Mouse (Mus musculus) embryo, embryonic 9.5 days (tissue): ENCODE measurements around the gene Dis3.
A peak's percentile ranks its signal among the peaks of the same experiment; 100 is the strongest.
"Not testable (repeated sequence)": the region's sequence is repeated elsewhere in the genome, so short reads cannot be mapped to it uniquely, and the experiment has no call there.

ENCODE experiments used
- DNase-seq: peaks from one replicate; pipeline ENCODE4 v3.0.0-alpha.2; 2017; ENCODE audit errors: extremely low spot score

Dis3 gene

DNA sequence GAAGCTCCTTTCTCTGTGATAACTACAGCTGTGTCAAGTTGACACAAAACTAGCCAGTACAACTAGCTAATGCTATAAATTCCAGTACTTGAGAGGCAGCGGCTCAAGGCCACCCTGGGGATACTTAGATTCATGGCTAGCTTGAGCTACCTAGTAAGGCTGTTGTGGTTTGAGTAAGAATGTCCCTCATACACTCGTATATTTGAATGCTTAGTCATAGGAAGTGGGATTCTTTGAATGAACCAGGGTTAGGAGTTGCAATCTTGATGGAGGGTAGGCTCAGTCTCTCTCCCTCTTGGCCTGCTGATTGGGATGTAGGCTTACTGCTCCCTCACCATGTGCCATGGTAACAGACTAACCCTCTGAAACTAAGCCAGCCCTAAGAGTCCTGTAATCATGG lies 36.5 kb downstream of the Dis3 start:
- DNase-seq = no peak

DNA sequence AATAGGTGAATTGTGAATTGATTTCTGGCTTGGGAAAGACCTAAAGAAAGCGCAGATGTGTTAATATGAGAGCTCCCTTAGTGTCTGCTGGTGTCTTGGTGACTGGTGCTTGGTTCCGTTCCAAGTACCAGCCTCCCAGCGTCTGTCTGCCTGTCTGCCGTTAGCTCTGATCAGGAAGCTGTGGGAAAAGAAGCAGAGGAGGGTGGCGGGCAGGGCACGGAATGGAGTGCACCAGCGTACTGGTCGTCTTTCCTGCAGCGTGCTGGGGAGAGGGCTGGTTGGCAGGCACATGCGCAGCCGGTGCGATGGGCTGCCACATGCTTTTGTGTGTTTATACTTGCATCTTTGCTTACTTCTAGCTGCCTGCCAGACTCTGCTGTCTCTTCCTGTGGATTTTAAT lies 39.0 kb downstream of the Dis3 start:
- DNase-seq = no peak

DNA sequence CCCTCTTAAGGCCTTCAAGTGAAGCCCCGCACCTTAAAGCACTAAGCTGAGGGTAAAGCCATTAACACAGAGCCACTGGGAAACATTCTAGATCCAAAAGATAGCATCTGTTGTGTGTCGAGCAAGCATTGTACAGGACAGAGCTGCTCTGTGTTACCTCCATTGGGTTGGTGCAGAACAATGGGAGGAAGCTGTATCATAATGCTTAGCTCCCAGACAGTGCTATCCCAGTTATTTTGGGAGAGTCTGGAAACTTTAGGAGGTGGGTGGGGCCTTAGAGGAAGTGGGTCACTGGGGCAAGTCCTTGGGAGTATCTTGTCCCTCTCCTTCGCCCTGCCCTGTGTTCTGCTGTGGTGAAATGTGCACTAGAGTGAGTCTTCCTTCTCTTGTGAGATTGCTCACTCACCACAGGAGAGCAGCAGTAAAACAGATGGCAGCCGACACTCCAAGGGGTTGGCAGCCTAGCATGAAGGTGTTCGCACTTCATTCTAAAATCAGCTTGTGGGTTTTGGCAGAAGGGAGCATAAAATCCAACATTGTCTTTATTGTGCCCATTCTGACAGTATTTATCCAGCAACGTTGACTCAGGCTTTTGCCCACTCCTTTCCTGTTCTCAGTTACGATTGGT lies 40.5 kb downstream of the Dis3 start:
- DNase-seq = no peak

- DNase-seq = no peak
Observed at GRCm38 (mm10) chr14:99046782-99047181, 52.8 kb downstream of the Dis3 start.

DNA sequence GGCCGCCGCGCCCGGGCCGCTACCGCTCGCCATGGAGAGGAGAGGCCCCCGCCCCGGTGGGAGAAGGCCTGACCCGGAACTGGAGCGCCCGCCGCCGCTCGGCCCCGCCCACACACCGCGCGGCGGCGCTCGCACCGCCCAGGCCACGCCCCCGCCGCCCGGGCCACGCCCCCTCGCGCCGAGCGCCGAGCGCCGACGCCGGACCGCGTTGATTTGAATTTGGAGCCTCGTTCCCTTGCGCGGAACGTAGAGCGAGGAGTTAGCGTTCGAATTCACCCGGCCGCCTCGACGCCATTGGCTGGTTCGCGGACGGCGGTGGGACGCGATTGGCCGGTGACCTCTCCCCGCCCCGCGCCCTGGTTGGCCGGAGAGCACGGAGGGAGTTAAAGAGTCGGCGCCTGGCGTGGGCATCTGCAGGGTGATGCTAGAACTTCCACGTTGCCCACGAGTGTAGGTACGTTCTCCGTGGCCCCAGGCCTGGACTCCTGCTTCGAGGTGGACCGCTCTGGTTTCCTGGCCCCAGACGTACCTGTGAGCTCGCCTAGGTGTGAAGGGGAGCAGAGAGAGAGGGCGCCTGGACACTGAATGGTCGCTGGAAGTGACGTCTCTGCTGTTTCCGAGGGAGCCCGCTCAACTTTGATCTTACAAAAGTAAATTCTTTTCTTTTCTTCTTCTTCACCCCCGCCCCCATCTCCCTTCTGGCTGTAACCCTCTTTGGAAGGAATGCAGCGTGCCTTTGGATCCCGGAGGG lies 53.4 kb downstream of the Dis3 start, which contains the start of the genes Mzt1 and Bora:
Gene Mzt1 (minus strand): TSS at position 104 of the 751 bp plus-strand sequence.
Gene Bora (plus strand): TSS at position 192 of the 751 bp plus-strand sequence.
- peak; percentile 96 for DNase-seq

- no peak for DNase-seq
Observed at GRCm38 (mm10) chr14:99045378-99046030, 54.1 kb downstream of the Dis3 start.

DNA sequence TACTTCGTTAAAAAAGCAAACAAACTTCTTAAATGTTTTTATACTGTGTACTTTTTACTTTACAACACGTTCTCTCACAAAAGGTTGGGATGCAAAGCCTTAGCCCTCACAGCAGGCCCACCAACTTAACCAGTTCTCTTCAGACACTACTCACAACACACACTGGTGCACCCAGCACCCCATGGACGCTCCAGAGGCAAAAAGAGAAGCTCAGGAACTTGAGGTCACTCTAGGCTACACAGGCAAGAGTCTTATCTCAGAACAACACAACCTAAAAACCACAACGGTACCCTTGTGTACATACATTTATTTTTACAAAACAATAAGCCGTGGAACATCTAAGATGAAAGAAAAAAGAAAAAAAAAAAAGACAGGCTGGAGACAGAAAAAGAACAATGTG lies 54.9 kb downstream of the Dis3 start:
- DNase-seq = no peak

- no peak for DNase-seq
Observed at GRCm38 (mm10) chr14:99044096-99044495, 55.5 kb downstream of the Dis3 start.

- no peak for DNase-seq
Observed at GRCm38 (mm10) chr14:99043499-99043898, 56.1 kb downstream of the Dis3 start.

- no peak for DNase-seq
Observed at GRCm38 (mm10) chr14:99041416-99041815, 58.2 kb downstream of the Dis3 start.

GRCm38 (mm10) chr14:99039308-99039707 lies 60.3 kb downstream of the Dis3 start:
- not testable (repeated sequence) for DNase-seq

DNA sequence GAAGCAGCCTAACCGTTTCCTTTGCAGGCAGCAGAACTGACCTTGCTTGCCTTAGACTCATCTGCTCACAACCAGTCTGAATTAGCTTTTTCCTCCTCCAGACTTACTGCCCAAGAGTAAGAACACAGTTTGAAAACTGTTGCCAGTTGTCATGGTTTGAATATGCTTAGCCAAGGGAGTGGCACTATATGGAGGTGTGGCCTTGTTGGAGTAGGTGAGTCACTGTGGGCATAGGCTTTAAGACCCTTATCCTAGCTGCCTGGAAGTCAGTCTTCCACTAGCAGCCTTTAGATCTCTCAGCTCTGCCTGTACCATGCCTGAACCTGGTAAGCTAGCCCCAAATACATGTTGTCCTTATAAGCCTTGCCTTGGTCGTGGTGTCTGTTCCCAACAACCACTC lies 61.9 kb downstream of the Dis3 start:
- DNase-seq = no peak

DNA sequence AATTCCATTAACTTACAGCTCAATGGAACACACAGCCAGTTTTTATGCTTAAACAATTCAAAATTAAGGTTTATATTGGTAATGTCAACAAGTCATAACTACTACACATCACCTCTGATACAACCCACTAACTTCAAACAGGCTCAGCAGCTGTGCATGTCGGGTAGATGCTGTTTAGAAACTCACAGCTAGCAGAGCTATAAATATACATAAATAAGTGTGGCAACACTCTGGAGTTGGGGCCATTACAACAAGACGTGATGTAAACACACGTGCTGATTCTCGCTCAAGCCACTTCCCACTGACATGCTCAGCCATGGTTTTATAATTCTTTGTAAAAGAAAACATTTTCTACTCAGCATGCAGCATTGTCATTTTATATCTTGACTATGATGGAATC lies 63.5 kb downstream of the Dis3 start:
- DNase-seq = no peak

- DNase-seq = not testable (repeated sequence)
Observed at GRCm38 (mm10) chr14:99034851-99035250, 64.7 kb downstream of the Dis3 start.

DNA sequence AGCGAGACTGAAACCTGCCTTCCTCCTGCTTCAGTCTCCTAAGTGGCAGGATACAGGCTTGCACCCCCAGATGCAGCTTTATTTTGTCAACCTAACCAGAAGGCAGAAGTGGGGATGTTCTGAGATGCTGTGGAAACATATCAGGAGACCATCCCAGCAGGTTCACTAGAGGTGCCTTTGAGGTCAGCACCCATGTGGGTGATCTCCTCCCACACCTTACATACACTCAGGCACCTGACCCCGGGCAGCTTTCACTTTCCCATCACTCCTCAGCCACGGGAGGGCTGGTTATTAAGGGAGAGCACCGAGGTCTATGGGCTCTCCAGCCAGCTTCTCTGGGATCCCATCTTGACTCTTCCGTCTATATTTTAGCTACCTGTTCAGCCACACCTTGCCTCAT lies 67.0 kb downstream of the Dis3 start:
- DNase-seq = no peak

DNA sequence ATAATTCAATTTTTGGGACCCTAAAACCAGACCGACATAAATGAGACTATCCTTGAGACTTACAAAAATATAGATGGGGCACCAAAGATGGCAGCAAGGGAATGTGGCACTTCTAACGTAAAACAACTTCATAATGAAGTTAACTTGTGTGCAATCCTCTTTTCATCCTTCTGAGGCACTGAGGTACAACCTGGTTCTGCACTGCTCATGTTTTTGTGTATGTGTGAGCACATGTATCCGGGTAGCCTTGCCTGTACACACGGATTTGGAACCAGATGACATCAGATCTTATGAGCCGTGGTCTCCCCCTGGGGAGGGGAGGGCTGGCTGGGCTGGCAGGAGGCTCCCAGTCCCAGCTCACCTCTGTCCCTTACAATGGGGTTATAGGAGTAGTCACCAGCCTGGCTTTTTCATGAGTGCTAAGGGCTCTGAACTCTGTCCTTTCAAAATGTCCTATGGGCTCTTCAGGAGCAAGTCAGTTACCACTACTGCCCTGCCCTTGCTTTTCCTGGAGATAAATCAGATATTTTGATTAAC lies 68.2 kb downstream of the Dis3 start:
- no peak for DNase-seq

- DNase-seq = no peak
Observed at GRCm38 (mm10) chr14:99029987-99030386, 69.6 kb downstream of the Dis3 start.
